Mouse (Mus musculus): ENCODE data around the gene Tlr7. TPM values are rescaled to one million over a fixed set of nuclear protein-coding genes. Genes with fewer than 3 reads are reported as not detected.

The Tlr7 gene
- polyA plus RNA-seq, 1 experiment from 2014 or later: 0.39 TPM

- no peak for ATAC-seq (replicated peaks; ENCODE audit: low FRiP score)
- Histone ChIP-seq H3K4me2 (peak overlapping the region; percentile 47), H3K27me3 (peaks cover 23% of the 10 kb centered on the region), H3K36me3 (no peaks in the 10 kb centered on the region), H3K9ac (no peak overlapping the region), H3K27ac (no peak overlapping the region), H3K9me3 (replicated peaks) (no peaks in the 10 kb centered on the region), H3K4me1 (no peaks in the 10 kb centered on the region), H3K4me3 (replicated peaks) (peak overlapping the region; percentile 26)
- WGBS: 49% methylated on average over 10 of the region's 10 CpGs
Observed at GRCm38 (mm10) chrX:167276551-167276950, 53.8 kb downstream of the Tlr7 start.

DNA sequence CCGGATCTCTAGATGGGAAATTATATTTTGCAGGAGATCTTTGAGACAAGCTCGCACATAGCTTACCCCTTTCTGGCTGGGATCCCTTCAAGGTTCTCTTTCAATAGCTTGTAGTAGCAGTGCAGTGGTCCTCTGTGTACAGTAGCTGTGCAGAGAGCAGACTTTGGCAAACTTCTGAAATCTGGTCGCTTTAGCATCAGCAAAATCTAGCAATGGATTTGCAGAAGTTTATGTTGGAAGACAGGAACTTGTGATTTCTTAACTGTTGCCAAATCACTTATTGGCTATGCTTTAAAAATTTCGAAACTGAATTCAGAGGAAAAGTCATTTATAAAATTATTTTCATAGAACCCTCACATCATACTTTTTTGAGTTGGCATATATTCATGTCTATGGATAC is 66.3 kb downstream of the Tlr7 start, which contains the start of gene Tlr8:
Gene Tlr8 (minus strand): TSS at position 244 of the 400 bp plus-strand sequence.
- Histone ChIP-seq H3K36me3 (no peaks in the 10 kb centered on the region), H3K27ac (no peak within 1 kb of the TSS), H3K9ac (no peak within 1 kb of the TSS), H3K4me3 (replicated peaks) (no peak within 1 kb of the TSS), H3K4me1 (no peaks in the 10 kb centered on the region), H3K4me2 (no peak within 1 kb of the TSS), H3K27me3 (peaks cover 48% of the 10 kb centered on the region), H3K9me3 (replicated peaks) (no peaks in the 10 kb centered on the region)
- 77% methylated on average over 4 of the region's 4 CpGs for WGBS
- no peak for ATAC-seq (replicated peaks; ENCODE audit: low FRiP score)

- 87% methylated on average over 4 of the region's 4 CpGs for WGBS
- Histone ChIP-seq H3K36me3 (no peaks in the 10 kb centered on the region), H3K4me2 (no peak overlapping the region), H3K9me3 (replicated peaks) (no peaks in the 10 kb centered on the region), H3K4me1 (no peaks in the 10 kb centered on the region), H3K9ac (no peak overlapping the region), H3K27ac (no peak overlapping the region), H3K27me3 (peaks cover 48% of the 10 kb centered on the region), H3K4me3 (replicated peaks) (no peak overlapping the region)
- ATAC-seq (replicated peaks; ENCODE audit: low FRiP score): no peak
Observed at GRCm38 (mm10) chrX:167263530-167263929, 66.8 kb downstream of the Tlr7 start.

Other genes with a start within 250 kb of the Tlr7 start
- gene Tmsb4x, start 121.2 kb downstream of the Tlr7 start, polyA plus RNA-seq (2015; fragmentation: Nextera tagmentation; extraction: Ambion mirVana): 2,736 and 2,813 TPM in 2 replicates
- 0.17 TPM in 2 replicates for gene Tlr8, start 66.2 kb downstream of the Tlr7 start, polyA plus RNA-seq (2015; fragmentation: Nextera tagmentation; extraction: Ambion mirVana)
- 30.1 and 33.5 TPM in 2 replicates for gene Prps2, start 52.2 kb upstream of the Tlr7 start, polyA plus RNA-seq (2015; fragmentation: Nextera tagmentation; extraction: Ambion mirVana)